Mouse (Mus musculus) liver, embryonic 13.5 days (tissue): ENCODE results near the gene 4931414P19Rik. TPM values are rescaled to one million over a fixed set of nuclear protein-coding genes. Genes with fewer than 3 reads are reported as not detected.
"Not testable (repeated sequence)": the region's sequence is repeated elsewhere in the genome, so short reads cannot be mapped to it uniquely, and the experiment has no call there.

Experiments
- ATAC-seq: fragments of 200-750 bp; cut with Nextera tagmentation; 2 replicates; pipeline ENCODE4 v1.8.0; 2017; ENCODE audit warnings: low read depth, mild to moderate bottlenecking, moderate number of reproducible peaks, moderate library complexity
- DNase-seq: peaks from one replicate; pipeline ENCODE4 v3.0.0; 2022
- H3K27ac ChIP-seq: fragments of 300-500 bp; sonication (generic); 2 replicates; pipeline ENCODE4 v1.5.1; 2015; ENCODE audit warnings: moderate library complexity, mild to moderate bottlenecking, inconsistent platforms
- H3K27me3 ChIP-seq: fragments of 300-500 bp; sonication (generic); 2 replicates; pipeline ENCODE4 v1.6.1; 2015; ENCODE audit warnings: mild to moderate bottlenecking, inconsistent platforms
- H3K36me3 ChIP-seq: fragments of 300-500 bp; sonication (generic); 2 replicates; pipeline ENCODE4 v1.6.1; 2015; ENCODE audit warnings: mild to moderate bottlenecking, inconsistent platforms
- H3K4me1 ChIP-seq: fragments of 300-500 bp; sonication (generic); replicated peaks from 2 replicates; pipeline ENCODE4 v1.6.1; 2015; ENCODE audit warnings: inconsistent platforms
- H3K4me2 ChIP-seq: fragments of 300-500 bp; sonication (generic); 2 replicates; pipeline ENCODE4 v1.6.1; 2015; ENCODE audit warnings: inconsistent platforms, mild to moderate bottlenecking, moderate library complexity
- H3K4me3 ChIP-seq: fragments of 300-500 bp; sonication (generic); replicated peaks from 2 replicates; pipeline ENCODE4 v1.5.1; 2015; ENCODE audit warnings: mild to moderate bottlenecking, inconsistent platforms
- H3K9ac ChIP-seq: fragments of 300-500 bp; sonication (generic); 2 replicates; pipeline ENCODE4 v1.6.1; 2015; ENCODE audit warnings: mild to moderate bottlenecking, inconsistent platforms
- H3K9me3 ChIP-seq: fragments of 300-500 bp; sonication (generic); replicated peaks from 2 replicates; pipeline ENCODE4 v1.6.1; 2016; ENCODE audit warnings: inconsistent platforms
- WGBS: fragments of 180-500 bp; shearing (Covaris S2); methylation state at CpG from one replicate; pipeline ENCODE4 v1.1.7; 2015; ENCODE audit not compliant: insufficient replicate concordance; 5-methylcytosine and 5-hydroxymethylcytosine counted together
- polyA plus RNA-seq: library from polyadenylated mRNA; unstranded; fragments of >200 nt; fragmentation: Nextera tagmentation; extraction: Ambion mirVana; gene quantifications from 2 replicates; pipeline ENCODE4 v1.2.1, GENCODE M21; 2015

Gene 4931414P19Rik
- polyA plus RNA-seq, 1 experiment from 2014 or later, result 2.7 TPM

GRCm38 (mm10) chr14:54628103-54628502 lies 22.3 kb upstream of the 4931414P19Rik start:
- H3K4me3 ChIP-seq, result no peak overlapping the region
- DNase-seq, result no peak
- H3K9me3 ChIP-seq, result no peaks in the 10 kb centered on the region
- no peak overlapping the region for H3K27ac ChIP-seq
- no peak overlapping the region for H3K4me2 ChIP-seq
- H3K27me3 ChIP-seq, result peaks cover 28% of the 10 kb centered on the region
- peaks cover 11% of the 10 kb centered on the region for H3K36me3 ChIP-seq
- H3K4me1 ChIP-seq, result peaks cover 8% of the 10 kb centered on the region
- H3K9ac ChIP-seq, result no peak overlapping the region
- WGBS, result 53% methylated on average over 5 of the region's 5 CpGs
- no peak for ATAC-seq

- Histone ChIP-seq H3K4me3 (no peak overlapping the region), H3K4me1 (peaks cover 16% of the 10 kb centered on the region), H3K9ac (no peak overlapping the region), H3K27ac (no peak overlapping the region), H3K9me3 (no peaks in the 10 kb centered on the region), H3K27me3 (peaks cover 28% of the 10 kb centered on the region), H3K4me2 (no peak overlapping the region), H3K36me3 (no peaks in the 10 kb centered on the region)
- no peak for ATAC-seq
- 79% methylated on average over 10 of the region's 10 CpGs for WGBS
- no peak for DNase-seq
Measured at GRCm38 (mm10) chr14:54624976-54625375, 19.2 kb upstream of the 4931414P19Rik start.

GRCm38 (mm10) chr14:54623334-54623733 lies 17.5 kb upstream of the 4931414P19Rik start:
- Histone ChIP-seq H3K27me3 (peaks cover 25% of the 10 kb centered on the region), H3K27ac (no peak overlapping the region), H3K9me3 (no peaks in the 10 kb centered on the region), H3K4me2 (no peak overlapping the region), H3K36me3 (no peaks in the 10 kb centered on the region), H3K9ac (no peak overlapping the region), H3K4me1 (peaks cover 16% of the 10 kb centered on the region), H3K4me3 (no peak overlapping the region)
- DNase-seq (no peak), ATAC-seq (peak; percentile 69)
- 50% methylated on average over 6 of the region's 6 CpGs for WGBS

GRCm38 (mm10) chr14:54621133-54621532 lies 15.3 kb upstream of the 4931414P19Rik start, which contains the start of gene Psmb11:
TSS of gene Psmb11 (plus strand) at chr14:54621433.
- no peak within 1 kb of the TSS for H3K27ac ChIP-seq
- no peak within 1 kb of the TSS for H3K4me2 ChIP-seq
- no peak within 1 kb of the TSS for H3K9ac ChIP-seq
- ATAC-seq (no peak), DNase-seq (no peak)
- H3K27me3 ChIP-seq, result peaks cover 15% of the 10 kb centered on the region
- H3K4me3 ChIP-seq, result no peak within 1 kb of the TSS
- peaks cover 27% of the 10 kb centered on the region for H3K4me1 ChIP-seq
- H3K36me3 ChIP-seq, result peaks cover 4% of the 10 kb centered on the region
- H3K9me3 ChIP-seq, result no peaks in the 10 kb centered on the region
- WGBS, result 66% methylated on average over 1 of the region's 1 CpGs

GRCm38 (mm10) chr14:54617897-54618365 lies 12.1 kb upstream of the 4931414P19Rik start, which contains the start of gene Psmb5:
TSS of gene Psmb5 (minus strand) at chr14:54618022.
- under 1% methylated on average over 24 of the region's 25 CpGs for WGBS
- ATAC-seq (peak; percentile 88), DNase-seq (peak; percentile 82)
- Histone ChIP-seq H3K27ac (peak within 1 kb of the TSS; percentile 80), H3K36me3 (peaks cover 28% of the 10 kb centered on the region), H3K27me3 (no peaks in the 10 kb centered on the region), H3K4me2 (peak within 1 kb of the TSS; percentile 82), H3K9ac (peak within 1 kb of the TSS; percentile 92), H3K9me3 (no peaks in the 10 kb centered on the region), H3K4me3 (peak within 1 kb of the TSS; percentile 88), H3K4me1 (peaks cover 28% of the 10 kb centered on the region)

GRCm38 (mm10) chr14:54617152-54617896 lies 11.5 kb upstream of the 4931414P19Rik start:
- Histone ChIP-seq H3K4me3 (peak overlapping the region; percentile 88), H3K9ac (peak overlapping the region; percentile 92), H3K27me3 (no peaks in the 10 kb centered on the region), H3K27ac (peak overlapping the region; percentile 80), H3K36me3 (peaks cover 33% of the 10 kb centered on the region), H3K9me3 (no peaks in the 10 kb centered on the region), H3K4me1 (peaks cover 22% of the 10 kb centered on the region), H3K4me2 (peak overlapping the region; percentile 82)
- 1% methylated on average over 38 of the region's 38 CpGs for WGBS
- DNase-seq (no peak), ATAC-seq (peak; percentile 61)

GRCm38 (mm10) chr14:54616226-54616825 lies 10.5 kb upstream of the 4931414P19Rik start:
- H3K27me3 ChIP-seq, result no peaks in the 10 kb centered on the region
- H3K4me2 ChIP-seq, result peak overlapping the region; percentile 82
- 83% methylated on average over 16 of the region's 16 CpGs for WGBS
- H3K27ac ChIP-seq, result peak overlapping the region; percentile 39
- H3K36me3 ChIP-seq, result peaks cover 42% of the 10 kb centered on the region
- no peak for ATAC-seq
- peaks cover 22% of the 10 kb centered on the region for H3K4me1 ChIP-seq
- H3K4me3 ChIP-seq, result peak overlapping the region; percentile 88
- DNase-seq, result no peak
- no peak overlapping the region for H3K9ac ChIP-seq
- no peaks in the 10 kb centered on the region for H3K9me3 ChIP-seq

- peaks cover 45% of the 10 kb centered on the region for H3K36me3 ChIP-seq
Measured at GRCm38 (mm10) chr14:54614130-54614529, 8.3 kb upstream of the 4931414P19Rik start.

GRCm38 (mm10) chr14:54610648-54611047 lies 4.9 kb upstream of the 4931414P19Rik start:
- H3K4me1 ChIP-seq, result peaks cover 12% of the 10 kb centered on the region
- no peak for DNase-seq
- no peak overlapping the region for H3K4me2 ChIP-seq
- no peaks in the 10 kb centered on the region for H3K27me3 ChIP-seq
- H3K36me3 ChIP-seq, result peaks cover 36% of the 10 kb centered on the region
- peak overlapping the region; percentile 0; the same call in 1 of the 2 replicates for H3K27ac ChIP-seq
- 80% methylated on average over 6 of the region's 6 CpGs for WGBS
- no peak for ATAC-seq
- no peak overlapping the region for H3K4me3 ChIP-seq
- H3K9ac ChIP-seq, result no peak overlapping the region
- no peaks in the 10 kb centered on the region for H3K9me3 ChIP-seq

More at GRCm38 (mm10) chr14:54614130-54614529, 8.3 kb upstream of the 4931414P19Rik start:
- H3K27ac ChIP-seq, H3K4me3 ChIP-seq, H3K9me3 ChIP-seq, H3K4me2 ChIP-seq, H3K27me3 ChIP-seq, H3K9ac ChIP-seq, DNase-seq, ATAC-seq: not testable (repeated sequence)
- 86% methylated on average over 16 of the region's 16 CpGs for WGBS
- peaks cover 22% of the 10 kb centered on the region for H3K4me1 ChIP-seq

- Histone ChIP-seq H3K9ac (no peak overlapping the region), H3K4me1 (peaks cover 12% of the 10 kb centered on the region), H3K36me3 (peaks cover 30% of the 10 kb centered on the region), H3K4me2 (no peak overlapping the region), H3K9me3 (no peaks in the 10 kb centered on the region), H3K4me3 (no peak overlapping the region), H3K27me3 (no peaks in the 10 kb centered on the region), H3K27ac (no peak overlapping the region)
- DNase-seq (no peak), ATAC-seq (no peak)
- WGBS, result 49% methylated on average over 4 of the region's 4 CpGs
Measured at GRCm38 (mm10) chr14:54609962-54610361, 4.2 kb upstream of the 4931414P19Rik start.

- no peak overlapping the region for H3K4me3 ChIP-seq
- DNase-seq, result no peak
Measured at GRCm38 (mm10) chr14:54609245-54609644, 3.5 kb upstream of the 4931414P19Rik start.

More at GRCm38 (mm10) chr14:54609245-54609644, 3.5 kb upstream of the 4931414P19Rik start:
- no peak overlapping the region for H3K4me2 ChIP-seq
- H3K36me3 ChIP-seq, result peaks cover 24% of the 10 kb centered on the region
- 69% methylated on average over 4 of the region's 4 CpGs for WGBS
- peaks cover 19% of the 10 kb centered on the region for H3K4me1 ChIP-seq
- H3K9ac ChIP-seq, result no peak overlapping the region
- H3K9me3 ChIP-seq, result no peaks in the 10 kb centered on the region
- ATAC-seq, result no peak
- H3K27ac ChIP-seq, result no peak overlapping the region; the same call in 1 of the 2 replicates
- H3K27me3 ChIP-seq, result no peaks in the 10 kb centered on the region
